Comparison of ENCODE assay signal across 8 mouse cellular contexts in the genomic region with DNA sequence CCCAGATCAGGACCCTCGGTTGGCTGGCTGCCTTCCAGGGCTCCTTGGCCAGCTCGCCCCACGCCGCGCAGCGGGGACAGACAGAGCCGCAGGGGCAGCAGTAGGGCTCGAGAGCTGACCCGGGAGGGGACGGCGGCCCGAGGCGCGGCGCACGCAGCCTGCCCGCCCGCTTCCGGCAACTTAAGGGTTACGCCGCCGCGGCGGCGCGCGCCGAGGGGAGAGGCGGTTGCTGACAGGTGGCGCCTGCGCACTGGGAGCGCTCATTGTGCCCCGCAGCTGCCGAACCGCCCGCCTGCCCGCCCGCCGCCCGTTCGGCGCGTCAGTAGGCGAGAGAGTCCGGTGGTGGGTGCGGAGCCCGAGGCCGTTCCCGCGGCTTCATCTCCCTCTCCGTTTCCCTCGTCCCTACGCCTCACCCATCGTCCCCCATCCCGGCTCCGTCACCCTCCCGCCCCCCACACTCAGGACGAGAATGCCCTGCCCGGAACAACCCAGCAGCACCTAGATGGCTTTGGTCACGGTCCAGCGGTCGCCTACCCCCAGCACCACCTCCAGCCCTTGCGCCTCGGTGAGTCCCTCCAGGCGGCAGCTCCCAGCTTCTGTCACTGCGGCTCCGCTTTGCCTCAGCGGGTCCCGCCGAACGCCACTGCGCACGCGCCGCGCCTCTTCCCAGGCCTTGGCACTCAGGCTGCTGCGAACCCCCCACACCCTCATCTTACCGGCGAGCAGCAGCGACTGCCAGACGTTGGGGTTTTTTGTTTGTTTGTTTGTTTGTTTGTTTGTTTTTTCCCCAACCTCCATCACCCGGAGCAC. TPM values are rescaled to one million over a fixed set of nuclear protein-coding genes. Genes with fewer than 3 reads are reported as not detected.
DNase-seq lines count a peak whose midpoint lies in the region; ATAC-seq lines count a peak whose summit lies in the region.

A gene (plus strand): TSS at position 337 of the 810 bp plus-strand sequence.

- peak within 1 kb of the TSS; percentile 78 for H3K4me3 ChIP-seq in hindbrain, embryonic 13.5 days

- peak within 1 kb of the TSS; percentile 79 for H3K4me2 ChIP-seq in hindbrain, embryonic 13.5 days

- under 1% methylated on average over 80 of the region's 82 CpGs for WGBS in hindbrain, embryonic 13.5 days

- peak; percentile 86 for DNase-seq in R1 (ENCODE audit: low read depth, low spot score)
- peak; percentile 91 to 92 for DNase-seq in cerebellum, postnatal 14 days
- peak; percentile 55 to 68 for DNase-seq in frontal cortex, postnatal 25 days (ENCODE audit: low spot score in 2 of 2)
- DNase-seq in layer of hippocampus, postnatal 25 days (ENCODE audit: extremely low spot score in 1 of 2, low spot score in 1 of 2): peak; percentile 76 to 79
- DNase-seq in lung, postnatal 14 days: peak; percentile 81
- DNase-seq in retina, adult 2 months (ENCODE audit: low read depth, low spot score): peak; percentile 67
- peak; percentile 84 for DNase-seq in thymus, postnatal 25 days

- H3K4me1 ChIP-seq in hindbrain, embryonic 13.5 days (replicated peaks): peaks cover 23% of the 10 kb centered on the region

- no peaks in the 10 kb centered on the region for H3K9me3 ChIP-seq in hindbrain, embryonic 13.5 days

- H3K9ac ChIP-seq in hindbrain, embryonic 13.5 days: peak within 1 kb of the TSS; percentile 96

- no peaks in the 10 kb centered on the region for H3K27me3 ChIP-seq in hindbrain, embryonic 13.5 days

- peak within 1 kb of the TSS; percentile 99 for H3K27ac ChIP-seq in hindbrain, embryonic 13.5 days

- no peaks in the 10 kb centered on the region for H3K36me3 ChIP-seq in hindbrain, embryonic 13.5 days

- ATAC-seq in hindbrain, embryonic 13.5 days (ENCODE audit: low FRiP score): peak; percentile 91

RNA-seq across cellular contexts. Expression of the gene that starts here (rescaled TPM):
- polyA plus RNA-seq in hindbrain, embryonic 13.5 days (2015; fragmentation: Nextera tagmentation; extraction: Ambion mirVana): 16.4 and 17.9 TPM in 2 replicates
- total RNA-seq in layer of hippocampus, postnatal 25 days (2021): 10 to 100 TPM; 31.9 to 37.5 TPM

Comparison
In these comparisons a context has a peak if more than half of its experiments do, and no peak if none do; other contexts are left out.
1. Peak in every context shown above with its lines: DNase-seq, ATAC-seq, H3K4me3 ChIP-seq and H3K27ac ChIP-seq.